Mouse (Mus musculus) midbrain, embryonic 10.5 days (tissue): ENCODE results near the gene Dusp3. TPM values are rescaled to one million over a fixed set of nuclear protein-coding genes. Genes with fewer than 3 reads are reported as not detected.

Experiments
- DNase-seq: peaks from one replicate; pipeline ENCODE4 v3.0.0-alpha.2; 2017; ENCODE audit warnings: low spot score
- H3K27ac ChIP-seq: fragments of 300-500 bp; sonication (generic); replicated peaks from 2 replicates; pipeline ENCODE4 v1.5.1; 2016; ENCODE audit warnings: mild to moderate bottlenecking
- H3K27me3 ChIP-seq: fragments of 300-500 bp; sonication (generic); 2 replicates; pipeline ENCODE4 v1.6.1; 2016; ENCODE audit warnings: low read depth, mild to moderate bottlenecking; ENCODE audit not compliant: poor library complexity, severe bottlenecking
- H3K36me3 ChIP-seq: fragments of 300-500 bp; sonication (generic); 2 replicates; pipeline ENCODE4 v1.6.1; 2016; ENCODE audit warnings: mild to moderate bottlenecking, moderate library complexity
- H3K4me1 ChIP-seq: fragments of 300-500 bp; sonication (generic); 2 replicates; pipeline ENCODE4 v1.6.1; 2016
- H3K4me3 ChIP-seq: fragments of 300-500 bp; sonication (generic); 2 replicates; pipeline ENCODE4 v1.5.1; 2016; ENCODE audit warnings: mild to moderate bottlenecking, moderate library complexity
- H3K9me3 ChIP-seq: fragments of 300-500 bp; sonication (generic); replicated peaks from 2 replicates; pipeline ENCODE4 v1.6.1; 2016; ENCODE audit warnings: mild to moderate bottlenecking
- WGBS: fragments of 180-500 bp; shearing (Covaris S2); methylation state at CpG from one replicate; pipeline ENCODE4 v1.1.7; 2016; 5-methylcytosine and 5-hydroxymethylcytosine counted together
- polyA plus RNA-seq: library from polyadenylated mRNA; unstranded; fragments of >200 nt; fragmentation: Nextera tagmentation; extraction: Ambion mirVana; gene quantifications from 2 replicates; pipeline ENCODE4 v1.2.1, GENCODE M21; 2016

The Dusp3 gene
- polyA plus RNA-seq, 1 experiment from 2014 or later: 13.1 TPM

DNA sequence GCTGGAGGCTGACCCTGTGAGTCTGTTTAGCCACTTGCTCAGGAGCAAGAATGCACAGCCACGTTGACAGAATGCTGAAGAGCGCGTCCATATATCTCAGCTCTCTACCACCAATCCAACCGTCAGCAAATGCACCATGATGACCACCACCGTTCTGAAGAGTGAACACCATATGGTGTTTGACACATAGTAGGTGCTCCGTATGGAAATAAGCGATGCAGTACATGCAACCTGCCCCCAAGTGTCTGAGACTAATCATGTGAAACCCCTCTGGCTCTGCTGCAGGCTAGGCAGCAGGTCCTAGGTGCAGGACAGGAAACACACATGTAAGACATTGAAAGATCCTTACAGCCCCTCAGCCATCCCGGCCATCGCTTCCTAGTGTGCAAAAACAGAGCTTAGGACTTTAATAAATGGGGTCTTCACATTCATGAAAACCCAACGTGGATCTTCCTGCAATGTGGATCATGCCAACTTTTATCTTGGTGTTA, 3.3 kb downstream of the Dusp3 start:
- DNase-seq: no peak
- H3K9me3 ChIP-seq: no peaks in the 10 kb centered on the region
- H3K4me1 ChIP-seq: peaks cover 40% of the 10 kb centered on the region
- H3K4me3 ChIP-seq: peak overlapping the region; percentile 66
- 79% methylated on average over 10 of the region's 10 CpGs for WGBS
- H3K27ac ChIP-seq: 0 out of 2 replicates have a peak overlapping the region, but pooled peaks have one; percentile 49
- H3K27me3 ChIP-seq: peaks cover 33% of the 10 kb centered on the region
- H3K36me3 ChIP-seq: peaks cover 11% of the 10 kb centered on the region

DNA sequence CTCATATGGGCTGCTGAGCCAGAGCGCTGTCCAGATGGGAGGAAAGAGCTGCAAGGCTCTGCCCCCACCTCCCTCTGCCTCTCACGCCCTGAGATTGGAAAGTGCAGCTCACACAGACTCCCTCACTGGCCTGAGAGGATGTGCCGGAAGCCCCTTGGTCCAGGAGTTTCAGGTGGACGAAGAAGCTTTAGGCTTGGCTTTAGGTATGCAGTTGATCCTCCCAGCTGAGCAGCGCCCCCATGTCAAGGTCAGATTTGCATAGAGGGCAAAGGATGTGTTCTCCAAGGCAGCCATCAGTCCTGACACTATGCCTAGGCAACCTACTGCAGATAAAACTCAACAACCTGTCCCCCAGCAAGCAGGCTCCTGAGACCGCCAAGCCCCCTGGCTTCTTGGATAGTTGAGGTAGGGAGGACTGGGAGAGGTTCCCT, 3.8 kb downstream of the Dusp3 start:
- Histone ChIP-seq H3K36me3 (peaks cover 11% of the 10 kb centered on the region), H3K27me3 (peaks cover 30% of the 10 kb centered on the region), H3K4me1 (peaks cover 45% of the 10 kb centered on the region), H3K27ac (peak overlapping the region; percentile 49; the same call in 1 of the 2 replicates), H3K9me3 (no peaks in the 10 kb centered on the region), H3K4me3 (peak overlapping the region; percentile 66; the same call in 1 of the 2 replicates)
- no peak for DNase-seq
- WGBS: 51% methylated on average over 6 of the region's 6 CpGs

DNA sequence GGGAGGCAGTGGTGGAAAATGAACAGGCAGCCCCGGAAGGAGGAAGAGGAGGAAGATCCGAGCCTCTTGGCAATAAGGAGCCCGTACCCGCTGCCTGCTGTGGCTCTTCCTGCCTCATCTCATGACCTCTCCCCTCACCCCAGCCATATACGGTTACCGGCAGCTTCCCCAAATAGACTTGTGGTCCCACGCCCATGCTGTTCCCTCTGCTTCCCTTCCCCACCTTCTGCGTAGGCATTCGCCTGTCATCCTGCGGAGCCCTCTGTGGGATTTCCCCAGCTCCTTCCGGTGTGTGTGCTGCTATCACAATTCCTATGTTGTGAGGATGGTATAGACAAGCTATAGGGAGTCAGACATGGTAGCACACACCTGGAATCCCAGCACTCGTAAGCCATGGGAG, 5.0 kb downstream of the Dusp3 start:
- no peak overlapping the region for H3K4me3 ChIP-seq
- 83% methylated on average over 12 of the region's 12 CpGs for WGBS
- no peaks in the 10 kb centered on the region for H3K9me3 ChIP-seq
- H3K4me1 ChIP-seq: peaks cover 50% of the 10 kb centered on the region
- peaks cover 11% of the 10 kb centered on the region for H3K36me3 ChIP-seq
- no peak for DNase-seq
- peaks cover 19% of the 10 kb centered on the region for H3K27me3 ChIP-seq
- H3K27ac ChIP-seq: no peak overlapping the region

DNA sequence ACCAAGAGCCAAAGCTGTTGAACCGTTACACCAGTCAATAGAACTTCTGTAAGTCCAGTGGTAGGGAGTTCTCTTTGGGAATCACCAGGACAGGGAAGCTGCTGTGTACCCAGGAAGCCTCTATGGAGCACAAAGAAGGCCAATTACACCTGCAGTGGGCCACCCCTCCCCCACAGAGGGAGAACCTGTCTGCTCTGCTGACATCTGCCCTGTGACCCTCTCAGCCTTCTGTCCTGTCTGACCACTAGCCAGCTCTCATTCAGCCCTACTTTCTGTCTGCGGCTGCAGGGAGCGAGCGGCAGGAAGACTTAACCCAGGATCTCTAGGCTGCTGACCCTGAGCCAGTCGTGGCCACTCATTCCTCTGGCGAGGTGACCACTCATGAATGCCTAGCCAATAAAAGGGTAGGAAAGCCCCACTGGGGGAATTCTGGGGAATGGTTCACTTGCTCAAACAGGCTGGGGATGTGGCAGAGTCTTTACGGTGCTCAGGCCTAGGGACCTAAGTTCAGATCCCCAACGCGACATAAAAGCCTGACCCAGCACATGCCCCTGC, 6.1 kb downstream of the Dusp3 start:
- H3K4me1 ChIP-seq: peaks cover 44% of the 10 kb centered on the region
- H3K27ac ChIP-seq: no peak overlapping the region
- H3K36me3 ChIP-seq: peaks cover 11% of the 10 kb centered on the region
- H3K4me3 ChIP-seq: no peak overlapping the region
- DNase-seq: no peak
- WGBS: 80% methylated on average over 9 of the region's 9 CpGs
- H3K27me3 ChIP-seq: peaks cover 10% of the 10 kb centered on the region
- no peaks in the 10 kb centered on the region for H3K9me3 ChIP-seq

DNA sequence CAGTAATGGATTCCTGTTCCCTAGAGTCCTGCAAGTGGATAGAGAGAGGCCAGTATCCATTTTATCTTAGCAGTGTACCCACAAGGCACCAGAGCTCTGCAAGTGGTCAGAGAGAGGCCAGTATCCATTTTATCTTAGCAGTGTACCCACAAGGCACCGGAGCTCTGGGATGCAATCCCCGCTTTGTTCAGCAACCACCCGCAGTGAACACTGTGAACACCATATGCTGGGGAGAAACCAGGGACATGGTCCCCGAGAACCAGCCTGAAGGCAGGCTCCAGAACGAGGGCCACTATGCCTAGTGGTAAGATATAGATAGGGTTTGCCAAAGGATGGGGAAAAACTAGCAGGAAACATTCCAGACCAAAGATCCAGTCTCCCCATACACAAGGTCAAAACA, 7.7 kb downstream of the Dusp3 start:
- Histone ChIP-seq H3K4me1 (peaks cover 33% of the 10 kb centered on the region), H3K9me3 (no peaks in the 10 kb centered on the region), H3K27ac (no peak overlapping the region), H3K4me3 (no peak overlapping the region), H3K36me3 (peaks cover 11% of the 10 kb centered on the region), H3K27me3 (no peaks in the 10 kb centered on the region)
- no peak for DNase-seq
- 84% methylated on average over 5 of the region's 5 CpGs for WGBS

DNA sequence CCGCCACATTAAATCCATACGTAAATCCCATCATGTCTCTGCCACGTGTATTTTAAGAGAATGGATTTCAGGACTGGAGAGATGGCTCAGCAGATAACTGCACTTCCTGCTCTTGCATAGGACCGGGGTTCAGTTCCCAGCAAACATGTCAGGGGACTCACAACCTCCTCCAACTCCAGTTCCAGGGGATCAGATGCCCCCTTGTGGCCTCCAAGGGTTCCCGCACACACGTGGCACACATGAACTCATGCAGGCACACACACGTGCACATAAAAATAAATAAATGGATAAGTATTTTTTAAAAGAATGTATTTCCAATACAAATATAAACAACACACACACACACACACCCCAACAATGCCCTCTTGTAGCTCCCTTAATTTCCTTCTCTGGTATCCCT, 9.9 kb downstream of the Dusp3 start:
- WGBS: 94% methylated on average over 7 of the region's 7 CpGs
- H3K27me3 ChIP-seq: no peaks in the 10 kb centered on the region
- peaks cover 25% of the 10 kb centered on the region for H3K4me1 ChIP-seq
- H3K9me3 ChIP-seq: no peaks in the 10 kb centered on the region
- DNase-seq: no peak
- peaks cover 11% of the 10 kb centered on the region for H3K36me3 ChIP-seq
- H3K27ac ChIP-seq: no peak overlapping the region
- H3K4me3 ChIP-seq: no peak overlapping the region

DNA sequence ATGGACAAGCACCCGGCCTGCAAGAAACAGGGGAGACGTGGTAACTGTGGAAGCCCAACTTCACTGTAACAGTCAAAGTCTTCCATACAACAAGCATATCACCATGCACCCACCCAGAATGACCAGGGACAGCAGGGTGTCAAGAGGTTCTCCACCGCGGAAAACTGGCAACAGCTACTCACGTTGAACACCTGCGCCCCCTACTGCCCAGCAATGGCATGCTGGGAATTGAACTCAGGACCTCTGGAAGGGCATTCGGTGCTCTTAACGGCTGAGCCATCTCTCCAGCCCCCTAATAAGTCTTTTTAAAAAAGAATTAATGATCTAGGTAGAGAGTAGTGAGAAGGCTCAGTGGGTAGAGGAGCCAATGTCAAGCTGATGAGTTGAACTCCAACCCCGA, 11.9 kb downstream of the Dusp3 start:
- WGBS: 60% methylated on average over 9 of the region's 9 CpGs
- DNase-seq: peak; percentile 29
- peaks cover 21% of the 10 kb centered on the region for H3K4me1 ChIP-seq
- no peak overlapping the region for H3K27ac ChIP-seq
- no peak overlapping the region for H3K4me3 ChIP-seq
- H3K9me3 ChIP-seq: no peaks in the 10 kb centered on the region
- peaks cover 5% of the 10 kb centered on the region; the same call in 1 of the 2 replicates for H3K36me3 ChIP-seq
- no peaks in the 10 kb centered on the region for H3K27me3 ChIP-seq

DNA sequence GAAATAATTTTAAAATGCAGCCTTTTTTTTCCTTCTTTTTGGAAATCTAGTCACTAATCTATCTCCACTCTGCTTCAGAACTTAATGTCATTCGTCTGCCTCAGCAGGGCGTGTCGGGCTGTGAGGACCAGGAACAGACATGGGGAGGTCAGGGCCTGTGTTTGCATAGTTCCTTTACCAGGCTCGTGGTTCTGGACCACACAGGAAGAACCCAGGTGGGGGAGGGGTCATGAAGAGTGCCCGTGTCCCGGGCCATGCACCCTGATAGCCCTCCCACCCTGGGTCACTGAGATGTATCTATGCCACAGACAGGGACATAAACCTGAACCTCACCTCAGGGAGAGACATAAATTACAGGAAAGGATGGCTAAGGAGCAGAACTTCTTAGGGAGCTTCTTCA, 12.6 kb downstream of the Dusp3 start:
- H3K36me3 ChIP-seq: no peaks in the 10 kb centered on the region
- WGBS: 61% methylated on average over 6 of the region's 6 CpGs
- no peak overlapping the region for H3K27ac ChIP-seq
- DNase-seq: no peak
- no peaks in the 10 kb centered on the region for H3K27me3 ChIP-seq
- H3K4me3 ChIP-seq: no peak overlapping the region
- H3K4me1 ChIP-seq: peaks cover 21% of the 10 kb centered on the region
- H3K9me3 ChIP-seq: no peaks in the 10 kb centered on the region

DNA sequence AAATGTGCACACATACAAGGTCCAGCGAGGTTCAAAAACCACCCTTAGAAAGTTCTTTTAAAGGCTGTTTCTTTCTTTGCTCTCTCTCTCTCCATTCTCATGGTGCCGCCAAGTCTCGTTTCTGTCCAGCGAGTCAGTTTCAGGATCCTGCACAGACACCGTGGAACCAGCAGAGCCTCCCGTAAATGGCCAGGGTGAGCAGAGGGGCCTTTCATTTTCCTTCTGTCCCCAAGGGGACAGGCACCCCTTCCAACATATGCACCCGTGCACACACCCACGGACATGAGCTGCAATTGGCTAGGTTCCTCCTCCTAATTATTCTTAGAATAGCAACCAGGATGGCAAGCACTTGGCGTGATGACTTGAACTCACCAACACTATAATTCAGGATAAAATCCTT, 13.3 kb downstream of the Dusp3 start:
- Histone ChIP-seq H3K27me3 (0 out of 2 replicates have a peak, but pooled peaks cover 4% of the 10 kb centered on the region), H3K9me3 (no peaks in the 10 kb centered on the region), H3K4me3 (no peak overlapping the region), H3K4me1 (peaks cover 24% of the 10 kb centered on the region), H3K27ac (no peak overlapping the region), H3K36me3 (no peaks in the 10 kb centered on the region)
- 84% methylated on average over 9 of the region's 9 CpGs for WGBS
- DNase-seq: no peak

DNA sequence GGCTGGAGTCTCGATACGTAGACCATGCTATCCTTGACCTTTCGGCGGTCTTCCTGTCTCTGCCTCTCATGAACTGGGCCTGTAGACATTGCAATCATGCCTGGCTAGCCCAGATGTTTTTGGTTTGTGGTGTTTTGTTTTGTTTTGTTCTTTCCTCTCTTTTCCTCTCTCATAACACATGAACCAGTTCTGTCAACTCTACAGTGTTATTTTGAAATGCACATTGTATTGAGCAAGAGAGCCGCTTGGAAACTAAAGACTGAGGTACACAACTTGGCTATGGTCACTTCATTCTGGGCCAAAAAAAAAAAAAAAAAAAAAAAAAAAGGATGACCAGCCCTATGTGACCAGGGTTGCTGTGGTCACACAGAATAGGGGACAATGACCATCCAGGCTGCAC, 14.2 kb downstream of the Dusp3 start:
- Histone ChIP-seq H3K27me3 (peaks cover 12% of the 10 kb centered on the region), H3K4me3 (no peak overlapping the region), H3K27ac (no peak overlapping the region), H3K9me3 (no peaks in the 10 kb centered on the region), H3K36me3 (no peaks in the 10 kb centered on the region), H3K4me1 (peaks cover 24% of the 10 kb centered on the region)
- WGBS: 91% methylated on average over 5 of the region's 5 CpGs
- DNase-seq: no peak

DNA sequence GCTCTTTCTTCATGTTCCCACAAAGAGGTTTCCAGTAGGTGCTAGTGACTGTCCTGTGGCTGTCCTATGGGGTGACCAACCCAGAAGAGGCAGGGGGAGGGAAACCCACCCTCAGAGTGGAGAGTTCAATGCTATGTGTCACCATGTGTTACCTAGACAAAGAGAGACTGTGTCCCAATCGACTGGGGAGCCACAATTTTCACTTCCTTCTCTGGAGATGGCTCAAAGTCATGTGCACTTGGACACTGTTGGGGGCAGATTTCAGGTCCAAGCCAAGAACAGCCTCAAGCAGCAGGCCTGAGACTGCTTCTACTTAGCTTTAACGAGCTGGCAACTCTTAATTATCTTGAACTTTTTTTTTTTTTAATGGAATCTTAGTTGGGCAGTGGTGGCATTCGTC, 14.7 kb downstream of the Dusp3 start:
- 78% methylated on average over 3 of the region's 3 CpGs for WGBS
- peaks cover 25% of the 10 kb centered on the region for H3K4me1 ChIP-seq

DNA sequence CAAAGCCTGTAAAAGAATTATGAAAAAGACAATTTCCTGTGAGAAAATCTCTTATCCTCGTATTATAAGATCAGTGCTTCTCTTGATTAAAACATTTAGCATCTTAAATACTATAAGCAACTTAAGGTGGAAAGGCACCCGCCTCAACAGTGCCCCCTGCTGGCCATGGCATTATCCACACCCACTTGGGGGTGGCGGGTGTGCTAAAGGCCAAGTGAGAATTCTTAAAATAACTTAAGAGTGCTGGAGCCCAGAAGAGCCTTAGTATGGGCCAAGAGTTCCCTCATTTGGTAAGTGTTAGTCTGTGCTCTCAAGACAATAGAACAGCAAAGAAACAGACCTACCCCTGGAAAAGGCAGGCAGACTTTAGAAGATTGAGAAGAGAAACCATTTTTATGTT, 15.4 kb downstream of the Dusp3 start:
- Histone ChIP-seq H3K4me1 (peaks cover 32% of the 10 kb centered on the region), H3K27ac (no peak overlapping the region), H3K27me3 (peaks cover 24% of the 10 kb centered on the region), H3K9me3 (no peaks in the 10 kb centered on the region), H3K36me3 (no peaks in the 10 kb centered on the region), H3K4me3 (no peak overlapping the region)
- DNase-seq: no peak
- 40% methylated on average over 3 of the region's 3 CpGs for WGBS

More for the DNA sequence above, 14.7 kb downstream of the Dusp3 start:
- Histone ChIP-seq H3K27ac (no peak overlapping the region), H3K36me3 (no peaks in the 10 kb centered on the region), H3K27me3 (peaks cover 18% of the 10 kb centered on the region), H3K9me3 (no peaks in the 10 kb centered on the region), H3K4me3 (no peak overlapping the region)
- no peak for DNase-seq

DNA sequence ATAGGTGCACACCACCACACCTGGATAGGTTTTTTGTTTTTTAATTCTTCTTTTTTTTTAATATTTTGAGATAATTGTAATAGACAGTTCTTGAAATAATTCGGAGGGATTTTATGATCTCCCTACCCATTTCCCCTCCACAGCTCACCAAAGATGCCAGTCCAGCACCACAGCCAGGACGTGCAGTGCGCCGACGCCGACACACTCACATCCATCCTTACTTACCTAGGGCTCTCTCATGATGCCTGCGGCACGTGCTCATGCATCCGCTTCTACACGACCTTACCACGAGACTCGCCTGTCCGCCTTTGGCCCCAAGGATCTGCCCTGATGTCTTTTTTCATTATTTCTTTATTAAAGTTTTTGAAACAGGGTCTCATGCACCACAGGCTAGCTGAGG, 17.0 kb downstream of the Dusp3 start:
- WGBS: 72% methylated on average over 13 of the region's 13 CpGs
- Histone ChIP-seq H3K27ac (no peak overlapping the region), H3K4me3 (no peak overlapping the region), H3K36me3 (no peaks in the 10 kb centered on the region), H3K9me3 (no peaks in the 10 kb centered on the region), H3K27me3 (peaks cover 40% of the 10 kb centered on the region), H3K4me1 (peaks cover 46% of the 10 kb centered on the region)
- DNase-seq: no peak
